Mouse (Mus musculus) erythroblast, embryonic 14.5 days (primary cell): ENCODE results near the gene Slc25a17. TPM values are rescaled to one million over a fixed set of nuclear protein-coding genes. Genes with fewer than 3 reads are reported as not detected.

ENCODE experiments used
- H3K27me3 ChIP-seq: 2 replicates; pipeline ENCODE4 v1.6.1; 2012; ENCODE audit warnings: inconsistent platforms; ENCODE audit not compliant: control insufficient read depth
- H3K36me3 ChIP-seq: 2 replicates; pipeline ENCODE4 v1.6.1; 2012; ENCODE audit warnings: mild to moderate bottlenecking, inconsistent platforms; ENCODE audit not compliant: control insufficient read depth
- H3K4me1 ChIP-seq: 2 replicates; pipeline ENCODE4 v1.6.1; 2012; ENCODE audit warnings: inconsistent platforms; ENCODE audit not compliant: control insufficient read depth
- H3K4me3 ChIP-seq: replicated peaks from 2 replicates; pipeline ENCODE3; 2012; ENCODE audit warnings: moderate library complexity, mild to moderate bottlenecking, inconsistent platforms
- H3K9me3 ChIP-seq: 2 replicates; pipeline ENCODE4 v1.6.1; 2012; ENCODE audit warnings: low read length, inconsistent platforms, mixed read lengths; ENCODE audit not compliant: control insufficient read depth
- GATA1 ChIP-seq: IDR thresholded peaks from 2 replicates; pipeline ENCODE4 v1.6.1; 2012; ENCODE audit warnings: low read length, inconsistent platforms, mixed read lengths
- TAL1 ChIP-seq: IDR thresholded peaks from 3 replicates; pipeline ENCODE4 v1.6.1; 2012; ENCODE audit warnings: low read length, inconsistent platforms, mixed read lengths
- polyA plus RNA-seq: library from polyadenylated mRNA; stranded (reverse); fragments of >175 nt; gene quantifications from 2 replicates; pipeline ENCODE4 v1.2.3, GENCODE M21; 2012

Gene Slc25a17
- polyA plus RNA-seq, 1 experiment, result 0.54 TPM

DNA sequence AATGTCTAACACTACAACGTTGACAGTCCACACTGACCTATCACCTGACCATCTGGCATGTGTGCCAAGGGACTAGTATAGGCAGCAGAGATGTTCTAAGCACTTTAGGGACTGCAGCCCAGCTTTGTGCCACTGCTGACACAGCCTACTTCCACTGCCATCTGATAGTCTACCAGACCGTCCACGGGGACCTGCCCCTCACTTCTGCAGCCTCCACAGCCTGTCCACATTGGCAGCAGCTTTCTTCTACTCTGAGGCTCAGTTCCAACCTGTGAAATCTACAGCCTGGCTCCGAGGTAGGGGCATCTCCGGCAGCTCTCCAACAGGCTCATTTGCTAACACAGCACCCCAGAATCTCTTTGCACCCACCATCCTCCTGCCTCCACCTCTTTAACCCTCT, 24.1 kb downstream of the Slc25a17 start:
- Histone ChIP-seq H3K4me3 (no peak overlapping the region), H3K36me3 (peaks cover 75% of the 10 kb centered on the region), H3K4me1 (0 out of 2 replicates have a peak, but pooled peaks cover 2% of the 10 kb centered on the region), H3K9me3 (no peaks in the 10 kb centered on the region), H3K27me3 (no peaks in the 10 kb centered on the region)
- TF ChIP-seq GATA1, result no peak
- TF ChIP-seq TAL1, result no peak

DNA sequence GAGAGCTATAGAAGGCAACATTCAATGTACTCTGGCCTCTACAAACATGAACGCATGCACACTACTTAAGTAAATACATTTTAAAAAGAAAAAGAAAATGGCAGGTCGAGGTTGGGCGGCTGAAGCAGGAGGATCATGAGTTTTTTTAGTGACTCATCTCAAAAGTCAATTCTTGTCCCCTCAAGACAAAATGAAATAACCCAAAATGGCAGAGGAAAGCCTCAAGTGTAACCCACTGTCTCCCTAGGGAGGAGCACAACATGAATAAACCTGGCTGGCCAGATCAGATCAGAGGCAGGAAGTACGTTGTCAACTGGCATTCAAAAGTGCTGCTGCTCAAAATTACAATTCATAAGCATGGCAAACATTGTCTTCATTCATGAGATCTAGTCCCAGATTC, 28.1 kb downstream of the Slc25a17 start:
- Histone ChIP-seq H3K9me3 (no peaks in the 10 kb centered on the region), H3K4me1 (0 out of 2 replicates have a peak, but pooled peaks cover 2% of the 10 kb centered on the region), H3K27me3 (no peaks in the 10 kb centered on the region), H3K36me3 (peaks cover 78% of the 10 kb centered on the region), H3K4me3 (no peak overlapping the region)
- TF ChIP-seq GATA1 (0 out of 2 replicates have a peak, but pooled peaks have one; percentile 12), TAL1 (no peak)

DNA sequence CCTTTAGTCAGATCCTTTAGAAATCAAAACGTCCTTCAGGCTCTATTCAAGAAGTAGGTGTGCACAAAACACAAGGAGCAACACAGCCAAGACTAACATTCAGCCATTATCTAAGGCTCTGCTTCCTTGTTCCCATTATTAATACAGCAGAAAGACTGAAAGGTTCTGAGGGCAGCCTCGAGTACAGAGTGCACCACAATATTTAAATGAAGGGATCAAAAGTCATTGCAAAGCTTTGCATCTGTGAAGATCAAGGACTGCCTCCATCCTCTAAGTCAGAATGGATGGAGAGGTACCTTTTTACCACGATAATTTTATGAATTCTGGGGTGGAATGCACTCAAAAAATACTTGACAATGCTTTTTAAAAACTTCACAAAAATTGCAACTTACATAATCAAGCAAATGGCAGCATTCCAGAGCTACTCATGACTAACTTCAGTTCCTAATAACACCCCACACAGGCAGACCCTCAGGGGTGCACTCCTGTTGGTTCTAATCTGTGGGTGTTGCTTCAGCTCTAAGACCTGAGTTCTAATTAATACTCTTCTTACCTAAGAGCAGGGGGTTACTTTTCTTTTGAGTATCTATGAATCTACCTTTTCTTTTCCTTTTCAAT, 29.7 kb downstream of the Slc25a17 start:
- H3K9me3 ChIP-seq, result no peaks in the 10 kb centered on the region
- 0 out of 2 replicates have a peak, but pooled peaks cover 2% of the 10 kb centered on the region for H3K4me1 ChIP-seq
- H3K27me3 ChIP-seq, result no peaks in the 10 kb centered on the region
- no peak for TF ChIP-seq TAL1
- no peak for TF ChIP-seq GATA1
- H3K4me3 ChIP-seq, result no peak overlapping the region
- H3K36me3 ChIP-seq, result peaks cover 77% of the 10 kb centered on the region

DNA sequence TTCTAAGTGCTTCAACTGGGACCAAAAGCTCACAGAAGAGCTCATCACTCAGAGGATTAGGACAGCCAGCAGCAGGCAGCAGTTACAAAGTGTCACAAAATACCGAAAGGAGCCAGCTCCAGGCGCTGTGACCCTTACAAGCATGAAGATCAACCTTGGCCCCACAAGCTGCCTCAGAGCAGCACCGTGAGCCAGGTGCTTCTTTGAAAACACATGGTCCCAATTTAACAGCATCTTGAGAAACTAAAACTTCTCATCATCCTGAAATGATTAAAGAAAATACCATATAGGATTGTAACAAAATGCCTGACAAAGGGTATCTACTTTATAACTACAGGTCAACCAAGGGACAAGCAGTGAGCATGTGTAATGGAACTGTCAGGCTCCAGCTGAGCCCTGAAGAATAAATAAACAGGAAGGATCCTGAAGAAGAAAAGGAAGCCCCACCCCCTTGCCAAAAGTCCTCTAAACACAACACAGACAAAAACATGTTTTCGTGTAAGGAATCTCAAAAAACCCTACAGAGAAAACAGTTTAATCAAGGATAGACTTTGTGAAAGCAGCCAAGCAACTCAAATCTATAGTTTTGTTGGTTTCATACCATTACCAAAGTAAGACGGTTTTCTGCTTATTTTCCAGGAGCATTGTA, 30.8 kb downstream of the Slc25a17 start:
- H3K36me3 ChIP-seq, result peaks cover 75% of the 10 kb centered on the region

DNA sequence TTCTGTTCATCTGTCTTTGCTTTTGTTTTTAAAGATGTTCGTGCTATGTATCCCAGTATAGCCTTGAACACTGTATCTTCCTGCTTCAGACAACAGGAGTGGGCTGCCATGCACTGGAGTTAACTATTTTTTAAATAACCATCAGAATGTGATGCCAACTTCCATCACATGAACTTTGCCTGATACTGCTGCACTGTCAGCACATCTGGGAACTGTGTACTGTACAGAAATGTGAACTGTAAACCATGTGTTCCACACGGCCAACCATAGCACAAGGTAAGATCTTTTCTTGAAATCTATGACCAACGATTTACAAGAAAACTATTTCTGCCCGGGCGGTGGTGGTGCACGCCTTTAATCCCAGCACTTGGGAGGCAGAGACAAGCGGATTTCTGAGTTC, 33.1 kb downstream of the Slc25a17 start:
- H3K36me3 ChIP-seq, result peaks cover 69% of the 10 kb centered on the region
- H3K27me3 ChIP-seq, result no peaks in the 10 kb centered on the region
- TF ChIP-seq GATA1 (no peak), TAL1 (no peak)
- H3K4me3 ChIP-seq, result no peak overlapping the region
- no peaks in the 10 kb centered on the region for H3K9me3 ChIP-seq
- H3K4me1 ChIP-seq, result no peaks in the 10 kb centered on the region

More for the DNA sequence above, 30.8 kb downstream of the Slc25a17 start:
- H3K27me3 ChIP-seq, result no peaks in the 10 kb centered on the region
- H3K9me3 ChIP-seq, result no peaks in the 10 kb centered on the region
- TF ChIP-seq TAL1 (no peak), GATA1 (no peak)
- no peak overlapping the region for H3K4me3 ChIP-seq
- no peaks in the 10 kb centered on the region for H3K4me1 ChIP-seq

DNA sequence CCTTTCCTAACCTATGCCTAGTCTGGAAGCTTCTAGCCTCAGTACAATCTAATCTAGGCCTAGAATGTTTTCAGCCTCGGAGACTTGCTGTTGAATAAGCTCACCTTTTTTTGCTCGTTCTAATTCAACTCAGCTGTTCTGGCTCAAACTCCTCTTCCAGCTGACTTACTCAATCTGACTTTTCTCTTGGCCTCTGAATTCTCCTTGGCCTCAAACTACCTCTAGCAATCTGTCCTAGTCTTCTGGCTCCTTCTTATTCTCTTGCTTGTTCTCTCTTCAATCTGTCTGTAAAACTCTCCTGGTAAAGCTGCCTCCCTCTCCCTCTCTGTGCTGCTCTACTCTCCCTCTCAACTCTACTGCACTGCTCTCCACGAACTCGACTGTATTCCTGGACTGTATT, 35.6 kb downstream of the Slc25a17 start:
- H3K9me3 ChIP-seq, result no peaks in the 10 kb centered on the region
- peaks cover 77% of the 10 kb centered on the region for H3K36me3 ChIP-seq
- no peaks in the 10 kb centered on the region for H3K4me1 ChIP-seq
- TF ChIP-seq GATA1 (no peak), TAL1 (no peak)
- H3K27me3 ChIP-seq, result no peaks in the 10 kb centered on the region
- H3K4me3 ChIP-seq, result no peak overlapping the region

DNA sequence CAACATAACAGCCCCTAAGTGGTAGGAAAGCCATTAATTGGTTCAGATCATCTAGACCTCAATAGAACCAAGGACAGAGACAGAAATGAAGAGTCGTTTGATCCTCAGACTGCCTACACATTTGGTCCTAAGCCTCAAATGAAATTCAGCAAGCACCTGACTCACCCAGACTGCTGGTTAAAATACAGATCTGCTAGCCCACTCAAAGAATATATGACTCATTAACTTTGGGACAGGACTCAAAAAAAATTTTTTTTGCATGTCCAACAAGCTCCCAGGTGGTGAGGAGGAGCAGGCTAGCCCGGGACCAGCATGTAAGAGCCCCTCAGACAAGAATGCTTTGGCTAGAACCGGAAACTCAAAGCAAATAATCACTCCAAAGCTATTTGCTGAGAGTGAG, 40.5 kb downstream of the Slc25a17 start:
- H3K4me3 ChIP-seq, result no peak overlapping the region
- H3K27me3 ChIP-seq, result no peaks in the 10 kb centered on the region
- TF ChIP-seq GATA1 (no peak), TAL1 (no peak)
- peaks cover 63% of the 10 kb centered on the region for H3K36me3 ChIP-seq
- no peaks in the 10 kb centered on the region for H3K4me1 ChIP-seq
- H3K9me3 ChIP-seq, result peaks cover 2% of the 10 kb centered on the region; the same call in 1 of the 2 replicates

DNA sequence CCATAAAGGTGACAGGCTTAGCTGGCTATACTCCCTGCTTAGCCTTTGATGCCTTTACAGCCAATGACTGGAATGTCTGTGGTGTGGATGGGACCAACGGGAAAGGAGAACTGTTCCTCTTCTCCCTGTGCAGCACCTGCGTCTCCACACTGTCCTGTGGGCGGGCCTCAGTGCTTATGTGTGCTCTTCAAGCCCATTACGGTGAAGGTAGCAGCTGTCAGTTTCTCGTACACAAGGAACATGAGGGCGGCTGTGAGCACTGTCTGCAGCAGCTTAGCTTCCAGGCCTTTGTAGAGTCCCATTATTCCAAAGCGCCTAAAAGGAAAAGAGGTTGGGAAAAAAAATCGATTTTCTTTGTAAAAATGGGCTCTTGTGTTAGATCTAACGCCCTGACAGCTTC, 41.1 kb downstream of the Slc25a17 start:
- no peak for TF ChIP-seq TAL1
- Histone ChIP-seq H3K4me3 (no peak overlapping the region), H3K9me3 (peaks cover 2% of the 10 kb centered on the region; the same call in 1 of the 2 replicates), H3K36me3 (peaks cover 60% of the 10 kb centered on the region), H3K27me3 (no peaks in the 10 kb centered on the region), H3K4me1 (no peaks in the 10 kb centered on the region)

DNA sequence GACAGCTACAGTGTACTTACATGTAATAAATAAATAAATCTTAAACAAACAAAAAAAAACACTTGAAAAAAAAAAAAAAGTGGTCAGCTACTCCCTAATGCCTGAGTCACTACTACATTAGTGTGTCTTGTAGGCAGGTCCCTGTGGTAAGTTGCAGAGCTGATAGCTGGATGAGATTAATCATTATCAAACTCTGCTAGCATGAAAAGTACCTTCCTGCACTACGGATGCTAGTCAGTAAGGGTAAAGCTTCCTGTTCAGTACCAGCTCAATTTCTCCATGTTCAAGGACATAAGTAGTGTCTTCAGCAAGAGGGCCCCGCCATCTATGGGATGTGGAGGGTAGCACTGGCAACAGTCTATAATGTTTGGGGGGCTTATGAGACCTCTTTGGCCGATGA, 46.7 kb downstream of the Slc25a17 start:
- Histone ChIP-seq H3K27me3 (no peaks in the 10 kb centered on the region), H3K4me3 (no peak overlapping the region), H3K4me1 (no peaks in the 10 kb centered on the region), H3K9me3 (peaks cover 2% of the 10 kb centered on the region; the same call in 1 of the 2 replicates), H3K36me3 (peaks cover 16% of the 10 kb centered on the region)
- no peak for TF ChIP-seq GATA1
- no peak for TF ChIP-seq TAL1
